Mouse (Mus musculus) ovary, adult 10 weeks (tissue): ENCODE data around the gene Gm3409. TPM values are rescaled to one million over a fixed set of nuclear protein-coding genes. Genes with fewer than 3 reads are reported as not detected.

ENCODE experiments used
- polyA plus RNA-seq: library from polyadenylated mRNA; stranded (reverse); fragments of 350-450 nt; fragmentation: Illumina TruSeq; extraction: RNeasy Lipid Tissue Mini Kit (QIAGEN cat#74804); gene quantifications from one replicate; pipeline ENCODE4 v1.2.3, GENCODE M21; 2014

The Gm3409 gene
- polyA plus RNA-seq, result not detected

DNA sequence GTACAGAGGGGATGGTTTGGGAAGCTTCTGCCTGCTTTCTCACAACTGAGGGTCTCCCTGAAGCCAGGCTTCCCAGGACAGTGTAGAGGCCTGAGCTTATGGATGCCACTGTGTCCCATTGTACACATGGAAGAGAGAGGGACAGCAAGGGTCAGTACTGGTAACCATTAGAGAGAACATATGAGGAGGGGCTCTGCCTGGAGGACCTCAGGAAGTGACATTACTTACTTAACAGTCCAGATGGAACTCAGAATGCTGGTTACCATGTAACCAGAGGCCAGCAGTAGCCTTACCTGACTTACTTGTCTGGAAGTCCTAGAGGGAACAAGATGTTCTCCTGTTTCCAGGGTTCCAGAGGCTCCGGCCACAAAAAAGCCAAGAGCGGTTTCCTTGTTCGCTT, at the start of gene Gm3409:
Gene Gm3409, plus strand, starts transcription at position 301 of the 400 bp plus-strand sequence.

DNA sequence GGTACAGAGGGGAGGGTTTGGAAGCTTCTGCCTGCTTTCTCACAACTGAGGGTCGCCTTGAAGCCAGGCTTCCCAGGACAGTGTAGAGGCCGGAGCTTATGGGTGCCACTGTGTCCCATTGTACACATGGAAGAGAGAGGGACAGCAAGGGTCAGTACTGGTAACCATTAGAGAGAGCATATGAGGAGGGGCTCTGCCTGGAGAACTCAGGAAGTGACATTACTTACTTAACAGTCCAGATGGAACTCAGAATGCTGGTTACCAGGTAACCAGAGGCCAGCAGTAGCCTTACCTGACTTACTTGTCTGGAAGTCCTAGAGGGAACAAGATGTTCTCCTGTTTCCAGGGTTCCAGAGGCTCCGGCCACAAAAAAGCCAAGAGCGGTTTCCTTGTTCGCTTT, 46.4 kb upstream of the Gm3409 start, which contains the start of gene Gm6370:
Gene Gm6370, plus strand, starts transcription at position 301 of the 400 bp plus-strand sequence.

DNA sequence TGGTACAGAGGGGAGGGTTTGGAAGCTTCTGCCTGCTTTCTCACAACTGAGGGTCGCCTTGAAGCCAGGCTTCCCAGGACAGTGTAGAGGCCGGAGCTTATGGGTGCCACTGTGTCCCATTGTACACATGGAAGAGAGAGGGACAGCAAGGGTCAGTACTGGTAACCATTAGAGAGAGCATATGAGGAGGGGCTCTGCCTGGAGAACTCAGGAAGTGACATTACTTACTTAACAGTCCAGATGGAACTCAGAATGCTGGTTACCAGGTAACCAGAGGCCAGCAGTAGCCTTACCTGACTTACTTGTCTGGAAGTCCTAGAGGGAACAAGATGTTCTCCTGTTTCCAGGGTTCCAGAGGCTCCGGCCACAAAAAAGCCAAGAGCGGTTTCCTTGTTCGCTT, 35.3 kb upstream of the Gm3409 start, which contains the start of gene 4930449I24Rik:
Gene 4930449I24Rik, plus strand, starts transcription at position 301 of the 400 bp plus-strand sequence.

DNA sequence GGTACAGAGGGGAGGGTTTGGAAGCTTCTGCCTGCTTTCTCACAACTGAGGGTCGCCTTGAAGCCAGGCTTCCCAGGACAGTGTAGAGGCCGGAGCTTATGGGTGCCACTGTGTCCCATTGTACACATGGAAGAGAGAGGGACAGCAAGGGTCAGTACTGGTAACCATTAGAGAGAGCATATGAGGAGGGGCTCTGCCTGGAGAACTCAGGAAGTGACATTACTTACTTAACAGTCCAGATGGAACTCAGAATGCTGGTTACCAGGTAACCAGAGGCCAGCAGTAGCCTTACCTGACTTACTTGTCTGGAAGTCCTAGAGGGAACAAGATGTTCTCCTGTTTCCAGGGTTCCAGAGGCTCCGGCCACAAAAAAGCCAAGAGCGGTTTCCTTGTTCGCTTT, 23.6 kb upstream of the Gm3409 start, which contains the start of gene Gm3402:
Gene Gm3402, plus strand, starts transcription at position 301 of the 400 bp plus-strand sequence.

DNA sequence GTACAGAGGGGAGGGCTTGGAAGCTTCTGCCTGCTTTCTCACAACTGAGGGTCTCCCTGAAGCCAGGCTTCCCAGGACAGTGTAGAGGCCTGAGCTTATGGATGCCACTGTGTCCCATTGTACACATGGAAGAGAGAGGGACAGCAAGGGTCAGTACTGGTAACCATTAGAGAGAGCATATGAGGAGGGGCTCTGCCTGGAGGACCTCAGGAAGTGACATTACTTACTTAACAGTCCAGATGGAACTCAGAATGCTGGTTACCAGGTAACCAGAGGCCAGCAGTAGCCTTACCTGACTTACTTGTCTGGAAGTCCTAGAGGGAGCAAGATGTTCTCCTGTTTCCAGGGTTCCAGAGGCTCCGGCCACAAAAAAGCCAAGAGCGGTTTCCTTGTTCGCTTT, 11.9 kb upstream of the Gm3409 start, which contains the start of gene Gm3404:
Gene Gm3404, plus strand, starts transcription at position 301 of the 400 bp plus-strand sequence.

DNA sequence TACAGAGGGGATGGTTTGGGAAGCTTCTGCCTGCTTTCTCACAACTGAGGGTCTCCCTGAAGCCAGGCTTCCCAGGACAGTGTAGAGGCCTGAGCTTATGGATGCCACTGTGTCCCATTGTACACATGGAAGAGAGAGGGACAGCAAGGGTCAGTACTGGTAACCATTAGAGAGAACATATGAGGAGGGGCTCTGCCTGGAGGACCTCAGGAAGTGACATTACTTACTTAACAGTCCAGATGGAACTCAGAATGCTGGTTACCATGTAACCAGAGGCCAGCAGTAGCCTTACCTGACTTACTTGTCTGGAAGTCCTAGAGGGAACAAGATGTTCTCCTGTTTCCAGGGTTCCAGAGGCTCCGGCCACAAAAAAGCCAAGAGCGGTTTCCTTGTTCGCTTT, 18.4 kb downstream of the Gm3409 start, which contains the start of gene Gm3415:
Gene Gm3415, plus strand, starts transcription at position 301 of the 400 bp plus-strand sequence.

DNA sequence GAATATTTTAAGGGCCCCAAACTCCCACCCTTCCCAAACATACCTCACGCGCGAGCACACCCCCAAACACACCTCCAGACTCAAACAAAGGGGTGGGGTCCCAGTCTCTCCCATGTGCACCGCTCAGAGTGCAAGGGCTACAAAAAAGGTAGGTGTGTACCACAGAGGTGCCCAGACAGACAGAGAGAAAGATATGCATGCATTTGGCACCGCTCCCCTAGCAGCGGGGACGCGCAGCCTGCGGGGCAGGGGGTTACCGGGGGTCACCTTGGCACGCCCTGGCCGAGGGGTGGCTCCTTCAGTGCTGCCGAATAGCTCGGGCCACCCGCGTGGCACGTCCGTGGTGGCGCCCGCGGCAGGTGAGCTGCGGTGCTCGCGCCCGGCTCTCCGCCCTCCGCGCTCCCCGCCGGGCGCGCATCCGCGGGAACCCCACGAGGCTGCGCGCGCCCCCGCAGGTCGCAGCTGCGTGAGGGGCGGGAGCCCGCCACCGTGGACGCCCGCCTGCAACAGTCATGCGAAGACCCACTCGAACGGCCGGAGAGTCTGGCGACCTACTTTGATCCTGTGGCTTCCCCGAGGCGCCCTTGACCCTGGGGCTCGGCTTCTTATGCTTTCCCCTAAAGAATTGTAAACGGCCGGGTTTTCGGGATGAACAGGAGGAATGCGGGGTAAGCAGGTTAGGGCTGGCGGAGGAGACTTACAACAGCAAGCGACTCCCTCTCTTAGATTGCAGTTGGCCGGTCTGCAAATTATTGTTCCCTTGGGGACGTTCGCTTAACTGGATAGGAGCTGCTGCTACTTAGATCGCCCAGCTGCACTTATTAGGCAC, 47.2 kb downstream of the Gm3409 start, which contains the start of gene Gpr12:
Gene Gpr12, minus strand, starts transcription at position 762 of the 829 bp plus-strand sequence.

Other genes with a start within 250 kb of the Gm3409 start
- 17.8 TPM for gene Wasf3, start 152.7 kb upstream of the Gm3409 start, polyA plus RNA-seq
- gene Gm6408, start 55.7 kb upstream of the Gm3409 start, polyA plus RNA-seq, result not detected
- not detected for gene Gm6370, start 46.3 kb upstream of the Gm3409 start, polyA plus RNA-seq
- gene 4930449I24Rik, start 35.2 kb upstream of the Gm3409 start, polyA plus RNA-seq, result not detected
- not detected for gene Gm3402, start 23.5 kb upstream of the Gm3409 start, polyA plus RNA-seq
- gene Gm3404, start 11.8 kb upstream of the Gm3409 start, polyA plus RNA-seq, result not detected
- gene Gm3415, start 18.5 kb downstream of the Gm3409 start, polyA plus RNA-seq, result not detected
- gene Gpr12, start 47.6 kb downstream of the Gm3409 start, polyA plus RNA-seq, result not detected